Mouse (Mus musculus) limb, embryonic 11.5 days (tissue): ENCODE results near the gene Slc11a1. TPM values are rescaled to one million over a fixed set of nuclear protein-coding genes. Genes with fewer than 3 reads are reported as not detected.
"Not testable (repeated sequence)": the region's sequence is repeated elsewhere in the genome, so short reads cannot be mapped to it uniquely, and the experiment has no call there.

Source experiments
- ATAC-seq: fragments of 200-750 bp; cut with Nextera tagmentation; 2 replicates; pipeline ENCODE4 v1.8.0; 2017; ENCODE audit warnings: low read depth; ENCODE audit not compliant: insufficient number of reproducible peaks, low FRiP score, low TSS enrichment
- DNase-seq: peaks from one replicate; pipeline ENCODE4 v3.0.0-alpha.2; 2015; ENCODE audit warnings: low spot score
- H3K27ac ChIP-seq: fragments of 300-500 bp; sonication (generic); replicated peaks from 2 replicates; pipeline ENCODE4 v1.5.1; 2014; ENCODE audit warnings: low read depth, mild to moderate bottlenecking, low read length
- H3K27me3 ChIP-seq: fragments of 300-500 bp; sonication (generic); 2 replicates; pipeline ENCODE4 v1.6.1; 2014; ENCODE audit warnings: mild to moderate bottlenecking, low read length, mixed read lengths; ENCODE audit not compliant: control insufficient read depth, insufficient read depth
- H3K36me3 ChIP-seq: fragments of 300-500 bp; sonication (generic); 2 replicates; pipeline ENCODE4 v1.6.1; 2014; ENCODE audit warnings: mild to moderate bottlenecking, low read length, moderate library complexity, mixed read lengths; ENCODE audit not compliant: control insufficient read depth, insufficient read depth
- H3K4me1 ChIP-seq: fragments of 300-500 bp; sonication (generic); 2 replicates; pipeline ENCODE4 v1.6.1; 2014; ENCODE audit warnings: low read length, mixed read lengths; ENCODE audit not compliant: control insufficient read depth, insufficient read depth
- H3K4me2 ChIP-seq: fragments of 300-500 bp; sonication (generic); 2 replicates; pipeline ENCODE4 v1.6.1; 2014; ENCODE audit warnings: low read depth, mild to moderate bottlenecking, moderate library complexity; ENCODE audit not compliant: severe bottlenecking
- H3K4me3 ChIP-seq: fragments of 300-500 bp; sonication (generic); 2 replicates; pipeline ENCODE4 v1.5.1; 2014; ENCODE audit warnings: low read depth, low read length
- H3K9ac ChIP-seq: fragments of 300-500 bp; sonication (generic); 2 replicates; pipeline ENCODE4 v1.6.1; 2014; ENCODE audit warnings: mild to moderate bottlenecking, low read length
- H3K9me3 ChIP-seq: fragments of 300-500 bp; sonication (generic); 2 replicates; pipeline ENCODE4 v1.6.1; 2016; ENCODE audit warnings: low read length; ENCODE audit not compliant: control insufficient read depth
- WGBS: fragments of 180-500 bp; shearing (Covaris S2); extraction: QIAGEN DNeasy Blood & Tissue Kit; methylation state at CpG from one replicate; pipeline ENCODE4 v1.1.7; 2014; 5-methylcytosine and 5-hydroxymethylcytosine counted together
- polyA plus RNA-seq: library from polyadenylated mRNA; unstranded; fragments of >200 nt; fragmentation: Nextera tagmentation; extraction: Ambion mirVana; gene quantifications from 2 replicates; pipeline ENCODE4 v1.2.1, GENCODE M21; 2014

The Slc11a1 gene
- 1.0 and 1.8 TPM in 2 replicates for polyA plus RNA-seq

DNA sequence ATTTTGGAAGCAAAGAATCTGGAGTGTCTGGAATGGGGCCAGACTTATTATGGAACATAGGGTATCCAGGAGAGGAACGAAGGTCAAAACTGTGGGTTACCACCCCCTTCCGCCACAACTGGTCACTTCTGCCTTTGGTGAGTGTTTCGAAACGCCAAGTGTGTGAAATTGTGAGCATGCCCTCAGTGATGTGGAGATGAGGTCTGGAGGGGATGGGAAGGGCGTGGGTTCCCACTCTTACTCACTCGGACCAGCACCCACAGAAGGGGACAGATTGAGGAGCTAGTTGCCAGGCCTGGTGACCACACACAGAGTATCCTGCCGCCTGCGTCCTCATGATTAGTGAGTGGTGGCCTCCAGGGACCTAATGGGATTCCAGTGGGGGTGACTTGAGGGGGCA is at the start of gene Slc11a1:
TSS of gene Slc11a1 (plus strand) at position 216 of the 400 bp plus-strand sequence.
- ATAC-seq, result no peak
- Histone ChIP-seq H3K36me3 (no peaks in the 10 kb centered on the region), H3K4me2 (no peak within 1 kb of the TSS), H3K27ac (no peak within 1 kb of the TSS), H3K9ac (no peak within 1 kb of the TSS), H3K4me1 (peaks cover 4% of the 10 kb centered on the region; the same call in 1 of the 2 replicates), H3K4me3 (no peak within 1 kb of the TSS), H3K27me3 (no peaks in the 10 kb centered on the region), H3K9me3 (no peaks in the 10 kb centered on the region)
- 66% methylated on average over 8 of the region's 8 CpGs for WGBS
- no peak for DNase-seq

DNA sequence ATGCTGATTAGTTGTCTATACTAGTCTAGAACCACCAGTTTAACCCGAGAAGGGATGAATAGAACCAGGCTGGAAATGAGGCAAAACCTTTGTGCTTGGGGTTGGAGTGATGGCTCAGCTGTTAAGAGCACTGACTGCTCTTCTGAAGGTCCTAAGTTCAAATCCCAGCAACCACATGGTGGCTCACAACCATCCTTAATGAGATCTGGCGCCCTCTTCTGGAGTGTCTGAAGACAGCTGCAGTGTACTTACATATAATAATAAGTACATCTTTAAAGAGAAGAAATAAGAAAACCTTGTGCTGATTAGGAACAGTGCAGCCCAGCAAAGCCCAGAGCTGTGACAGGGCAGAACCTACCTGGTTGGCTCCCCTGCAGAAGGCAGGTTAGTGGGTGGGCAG is 48.1 kb upstream of the Slc11a1 start:
- H3K9ac ChIP-seq, H3K4me1 ChIP-seq, H3K9me3 ChIP-seq, H3K4me2 ChIP-seq, H3K27me3 ChIP-seq, ATAC-seq, H3K4me3 ChIP-seq, DNase-seq, H3K27ac ChIP-seq, H3K36me3 ChIP-seq: not testable (repeated sequence)
- 73% methylated on average over 2 of the region's 2 CpGs for WGBS

DNA sequence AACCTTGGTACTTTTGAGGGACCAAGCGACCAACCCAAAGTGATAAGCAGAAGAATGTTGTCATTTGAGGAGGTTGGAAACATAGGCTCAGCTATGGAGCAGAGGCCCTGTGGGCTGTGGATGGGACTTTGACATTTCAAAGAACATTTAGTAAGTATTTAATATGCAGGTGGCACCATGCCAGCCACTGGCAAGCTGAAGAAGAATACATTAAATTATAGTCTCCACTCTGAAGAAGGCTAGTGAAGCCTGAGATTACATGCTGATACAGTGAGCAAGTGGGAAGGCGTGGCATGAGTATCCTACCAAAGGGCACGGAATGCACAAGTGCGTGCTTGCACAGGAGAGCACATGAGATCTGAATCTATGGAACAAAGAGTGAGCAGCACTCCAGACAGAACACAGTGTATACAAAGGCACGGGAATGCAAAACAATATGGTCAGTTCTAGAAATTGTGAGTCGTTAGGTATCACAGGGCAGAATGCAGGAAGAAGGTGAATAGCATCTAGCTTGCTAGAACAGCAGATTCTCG is 45.0 kb upstream of the Slc11a1 start:
- Histone ChIP-seq H3K9ac (no peak overlapping the region), H3K4me3 (no peak overlapping the region), H3K27me3 (no peaks in the 10 kb centered on the region), H3K27ac (no peak overlapping the region), H3K36me3 (no peaks in the 10 kb centered on the region), H3K4me1 (peaks cover 7% of the 10 kb centered on the region), H3K9me3 (no peaks in the 10 kb centered on the region), H3K4me2 (no peak overlapping the region)
- WGBS, result 80% methylated on average over 7 of the region's 7 CpGs
- ATAC-seq, result no peak
- no peak for DNase-seq

DNA sequence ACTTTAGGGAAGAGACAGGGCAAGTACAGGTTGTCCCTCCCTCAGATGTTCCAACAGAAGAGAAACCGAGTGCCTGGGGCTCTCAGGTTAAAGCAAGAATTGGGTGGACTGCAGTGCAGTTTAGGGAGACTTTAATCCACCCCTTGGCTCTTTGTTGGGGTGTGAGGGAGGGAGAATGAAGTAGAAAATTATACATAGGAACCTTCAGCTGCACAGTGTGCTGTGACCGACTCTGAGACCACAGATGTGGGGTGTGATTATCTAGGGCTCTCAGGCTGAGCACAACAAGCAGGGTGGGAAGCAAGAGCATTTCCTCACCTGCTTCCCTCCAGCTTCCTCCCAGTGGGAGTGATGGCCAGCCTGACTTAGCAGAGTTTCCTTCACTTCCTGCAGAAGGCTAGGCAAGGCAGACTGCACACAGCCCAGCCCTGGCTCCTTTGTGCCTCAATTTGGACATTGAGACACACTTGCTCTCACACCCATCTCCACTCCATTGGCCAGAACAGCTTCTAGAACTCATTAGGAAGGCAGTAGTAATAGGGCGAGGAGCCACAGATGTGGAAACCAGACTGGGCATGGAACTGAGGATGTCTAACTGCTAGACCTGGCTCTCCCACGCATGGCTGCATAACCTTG is 43.8 kb upstream of the Slc11a1 start:
- 77% methylated on average over 4 of the region's 4 CpGs for WGBS
- H3K4me2 ChIP-seq, result no peak overlapping the region
- H3K4me1 ChIP-seq, result peaks cover 7% of the 10 kb centered on the region
- no peaks in the 10 kb centered on the region for H3K27me3 ChIP-seq
- H3K9ac ChIP-seq, result no peak overlapping the region
- ATAC-seq, result no peak
- H3K9me3 ChIP-seq, result no peaks in the 10 kb centered on the region
- no peak overlapping the region for H3K27ac ChIP-seq
- no peaks in the 10 kb centered on the region for H3K36me3 ChIP-seq
- no peak overlapping the region for H3K4me3 ChIP-seq
- DNase-seq, result no peak

DNA sequence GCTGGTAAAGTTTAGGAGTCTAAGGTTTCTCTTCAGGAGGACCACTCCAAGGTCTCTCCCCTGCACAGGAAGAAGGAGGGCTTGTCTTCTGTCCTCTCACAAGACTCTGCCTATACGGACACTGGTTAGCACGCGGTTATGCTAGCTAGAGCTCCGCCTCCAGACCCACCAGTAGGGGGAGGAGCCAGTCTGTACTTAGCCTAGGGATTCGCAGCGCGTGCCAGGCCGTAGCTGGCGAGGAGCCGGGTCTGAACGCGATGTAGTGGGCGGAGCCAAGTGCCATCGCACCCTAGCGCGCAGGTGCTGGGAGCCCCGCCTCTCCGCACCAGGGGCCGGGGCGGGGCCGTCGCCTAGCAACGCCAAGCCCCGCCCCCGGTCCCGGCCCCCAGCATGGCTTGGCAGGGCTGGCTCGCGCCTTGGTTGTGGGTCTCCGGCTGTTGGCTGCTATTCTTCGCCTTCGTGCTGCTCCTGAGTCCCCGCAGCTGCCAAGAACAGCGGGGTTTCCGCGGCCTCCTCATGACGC is 42.7 kb upstream of the Slc11a1 start:
- no peaks in the 10 kb centered on the region for H3K36me3 ChIP-seq
- peaks cover 7% of the 10 kb centered on the region for H3K4me1 ChIP-seq
- H3K9ac ChIP-seq, result peak overlapping the region; percentile 53
- H3K9me3 ChIP-seq, result no peaks in the 10 kb centered on the region
- peak overlapping the region; percentile 59 for H3K4me2 ChIP-seq
- under 1% methylated on average over 36 of the region's 36 CpGs for WGBS
- H3K4me3 ChIP-seq, result peak overlapping the region; percentile 34
- ATAC-seq (peak; percentile 95), DNase-seq (peak; percentile 96)
- no peak overlapping the region for H3K27ac ChIP-seq
- no peaks in the 10 kb centered on the region for H3K27me3 ChIP-seq

DNA sequence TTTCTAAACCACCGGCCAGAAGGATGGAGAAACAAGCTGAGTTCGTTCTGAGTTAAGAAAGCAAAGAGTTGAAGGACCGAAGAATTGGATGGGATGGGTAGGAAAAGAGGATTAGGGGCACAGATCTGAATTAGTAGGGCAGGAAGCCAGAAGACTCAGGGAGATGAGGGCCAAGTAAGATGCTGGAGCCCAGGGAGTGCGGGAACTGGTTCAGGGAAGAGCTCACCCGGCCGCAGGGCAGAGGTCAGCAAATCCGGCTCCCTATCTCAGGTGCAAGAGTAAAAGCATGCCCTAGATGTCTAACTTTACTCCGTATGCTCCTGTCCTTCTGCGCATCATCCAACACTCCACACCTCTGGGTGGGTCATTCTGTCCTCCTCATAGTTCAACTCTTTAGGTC is 42.1 kb upstream of the Slc11a1 start:
- DNase-seq (peak; percentile 29), ATAC-seq (no peak)
- WGBS, result 4% methylated on average over 9 of the region's 9 CpGs
- peak overlapping the region; percentile 53 for H3K9ac ChIP-seq
- no peaks in the 10 kb centered on the region for H3K9me3 ChIP-seq
- no peaks in the 10 kb centered on the region for H3K27me3 ChIP-seq
- H3K36me3 ChIP-seq, result no peaks in the 10 kb centered on the region
- peaks cover 7% of the 10 kb centered on the region for H3K4me1 ChIP-seq
- H3K4me3 ChIP-seq, result peak overlapping the region; percentile 34
- peak overlapping the region; percentile 59 for H3K4me2 ChIP-seq
- H3K27ac ChIP-seq, result no peak overlapping the region

DNA sequence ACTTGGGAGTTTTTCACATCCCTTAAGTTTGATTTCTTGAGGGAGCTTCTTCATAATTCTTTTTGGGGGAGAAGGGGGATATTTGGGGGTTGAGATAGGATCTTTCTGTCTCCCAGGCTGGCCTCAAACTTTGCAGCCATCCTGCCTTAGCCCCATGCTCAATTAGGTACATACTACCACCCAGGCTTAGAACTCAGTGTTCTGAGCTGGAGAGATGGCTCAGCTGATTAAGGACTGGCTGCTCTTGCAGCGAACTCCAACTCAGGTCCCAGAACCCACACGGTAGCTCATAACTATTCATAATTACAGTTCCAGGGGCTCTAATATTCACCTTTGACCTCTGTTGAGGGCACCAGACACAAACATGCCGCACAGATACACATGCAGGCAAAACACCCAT is 40.4 kb upstream of the Slc11a1 start:
- Histone ChIP-seq H3K9ac (no peak overlapping the region), H3K36me3 (no peaks in the 10 kb centered on the region), H3K4me2 (no peak overlapping the region), H3K4me3 (no peak overlapping the region), H3K27me3 (no peaks in the 10 kb centered on the region), H3K4me1 (peaks cover 10% of the 10 kb centered on the region), H3K9me3 (no peaks in the 10 kb centered on the region), H3K27ac (no peak overlapping the region)
- no peak for ATAC-seq
- 69% methylated on average over 3 of the region's 3 CpGs for WGBS
- no peak for DNase-seq

DNA sequence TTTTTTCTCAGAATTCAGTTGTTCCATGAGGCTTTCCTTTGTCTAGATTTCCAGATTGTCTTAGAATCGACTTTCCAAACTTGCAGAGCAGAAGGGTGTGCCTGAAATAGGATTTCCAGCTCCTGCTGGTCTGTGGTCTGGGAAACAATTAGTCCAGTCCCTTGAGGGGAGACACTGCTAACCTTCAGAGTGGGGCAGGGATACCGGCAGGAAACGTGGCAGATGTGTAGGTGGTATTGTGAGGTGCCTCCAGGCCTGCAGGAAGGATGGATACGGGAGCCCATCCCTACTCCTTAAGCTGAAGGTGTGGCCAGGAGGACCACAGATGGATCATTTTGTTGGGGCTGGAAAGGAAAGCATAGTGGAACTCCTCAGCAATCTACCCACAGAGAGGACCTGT is 40.0 kb upstream of the Slc11a1 start:
- H3K27ac ChIP-seq, result no peak overlapping the region
- H3K4me1 ChIP-seq, result peaks cover 10% of the 10 kb centered on the region
- H3K27me3 ChIP-seq, result no peaks in the 10 kb centered on the region
- H3K4me3 ChIP-seq, result no peak overlapping the region
- WGBS, result 60% methylated on average over 4 of the region's 4 CpGs
- no peak for ATAC-seq
- no peak overlapping the region for H3K9ac ChIP-seq
- H3K9me3 ChIP-seq, result no peaks in the 10 kb centered on the region
- H3K4me2 ChIP-seq, result no peak overlapping the region
- no peaks in the 10 kb centered on the region for H3K36me3 ChIP-seq
- no peak for DNase-seq
